Mouse (Mus musculus): ENCODE measurements around the gene Pcsk6.

GRCm38 (mm10) chr7:65885819-65886218 lies 24.3 kb downstream of the Pcsk6 start:
- TF ChIP-seq CTCF (IDR thresholded peaks at IDR 0.05; ENCODE audit: low read depth) (peak; percentile 49), EP300 (IDR thresholded peaks at IDR 0.05; ENCODE audit: low read depth) (no peak)

Measured in liver, embryonic 14.5 days (tissue).